Mouse (Mus musculus) bone marrow, adult 2 months (tissue): ENCODE measurements around the gene Sergef.

ENCODE experiments used
- CTCF ChIP-seq: fragments of 200-500 bp; IDR thresholded peaks from 2 replicates; pipeline ENCODE4 v1.5.1; 2011; ENCODE audit warnings: low read length, control low read depth; ENCODE audit not compliant: control insufficient read depth, insufficient read depth
- POLR2A ChIP-seq: fragments of 200-500 bp; IDR thresholded peaks from 2 replicates; pipeline ENCODE4 v1.6.1; 2011; ENCODE audit warnings: low read depth, mild to moderate bottlenecking, control low read depth, low read length, borderline replicate concordance; ENCODE audit not compliant: control insufficient read depth

DNA sequence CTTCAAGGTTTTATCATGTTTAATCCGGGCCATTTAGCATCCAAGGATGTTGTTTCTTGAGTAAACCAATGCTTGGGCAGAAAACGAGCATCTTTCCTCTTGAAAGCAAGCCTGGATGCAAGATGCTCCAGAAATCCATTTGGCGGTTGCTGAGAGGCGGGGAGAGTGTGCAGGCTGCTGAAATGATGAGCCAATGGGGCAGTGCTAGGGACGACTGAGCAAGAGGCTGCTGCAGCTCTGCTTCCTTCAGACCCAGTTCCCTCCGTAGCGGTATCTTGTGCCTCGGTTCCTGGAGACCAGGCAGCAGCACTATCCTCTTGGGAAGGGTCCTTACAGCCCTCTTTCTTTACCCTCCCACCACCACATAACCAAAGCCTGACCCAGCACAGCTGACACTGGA is 177.3 kb downstream of the Sergef start:
- TF ChIP-seq POLR2A (no peak), CTCF (no peak)
